Mouse (Mus musculus) thymus, adult 2 months (tissue): ENCODE results near the gene Itgb5. TPM values are rescaled to one million over a fixed set of nuclear protein-coding genes. Genes with fewer than 3 reads are reported as not detected.

Source experiments
- DNase-seq: peaks from one replicate; pipeline ENCODE4 v3.0.0; 2021
- H3K27ac ChIP-seq: fragments of 200-500 bp; 2 replicates; pipeline ENCODE4 v1.5.1; 2012; ENCODE audit warnings: low read length, control low read depth; ENCODE audit not compliant: control insufficient read depth, insufficient read depth
- H3K27me3 ChIP-seq: fragments of 200-500 bp; 2 replicates; pipeline ENCODE4 v1.6.1; 2012; ENCODE audit warnings: mild to moderate bottlenecking, low read length, moderate library complexity, mixed read lengths; ENCODE audit not compliant: control insufficient read depth, insufficient read depth
- H3K36me3 ChIP-seq: fragments of 200-500 bp; 2 replicates; pipeline ENCODE4 v1.6.1; 2012; ENCODE audit warnings: mild to moderate bottlenecking, low read length, moderate library complexity; ENCODE audit not compliant: control insufficient read depth, insufficient read depth
- H3K4me1 ChIP-seq: fragments of 200-500 bp; replicated peaks from 2 replicates; pipeline ENCODE4 v1.6.1; 2012; ENCODE audit warnings: low read length; ENCODE audit not compliant: control insufficient read depth, insufficient read depth
- H3K4me3 ChIP-seq: fragments of 200-500 bp; 2 replicates; pipeline ENCODE4 v1.5.1; 2012; ENCODE audit warnings: mild to moderate bottlenecking, low read length, control low read depth, moderate library complexity; ENCODE audit not compliant: control insufficient read depth, insufficient read depth
- CTCF ChIP-seq: fragments of 200-500 bp; IDR thresholded peaks from 2 replicates; pipeline ENCODE4 v1.5.1; 2012; ENCODE audit warnings: mild to moderate bottlenecking, control low read depth, low read length, moderate library complexity, borderline replicate concordance; ENCODE audit not compliant: control insufficient read depth, poor library complexity, insufficient read depth; ENCODE audit errors: extremely low read depth
- POLR2A ChIP-seq: fragments of 200-500 bp; IDR thresholded peaks from 2 replicates; pipeline ENCODE4 v1.6.1; 2012; ENCODE audit warnings: mild to moderate bottlenecking, low read length, control low read depth, moderate library complexity; ENCODE audit not compliant: control insufficient read depth, poor library complexity, insufficient read depth; ENCODE audit errors: extremely low read depth
- WGBS: fragments of 180-500 bp; shearing (Covaris S2); methylation state at CpG from one replicate; pipeline ENCODE4 v1.1.7; 2018; 5-methylcytosine and 5-hydroxymethylcytosine counted together
- polyA plus RNA-seq: library from polyadenylated mRNA; depleted of rRNA; stranded (reverse); fragments of >200 nt; gene quantifications from 2 replicates; pipeline ENCODE4 v1.2.3, GENCODE M21; 2012

Itgb5 gene
- polyA plus RNA-seq, 1 experiment = 28.3 TPM

DNA sequence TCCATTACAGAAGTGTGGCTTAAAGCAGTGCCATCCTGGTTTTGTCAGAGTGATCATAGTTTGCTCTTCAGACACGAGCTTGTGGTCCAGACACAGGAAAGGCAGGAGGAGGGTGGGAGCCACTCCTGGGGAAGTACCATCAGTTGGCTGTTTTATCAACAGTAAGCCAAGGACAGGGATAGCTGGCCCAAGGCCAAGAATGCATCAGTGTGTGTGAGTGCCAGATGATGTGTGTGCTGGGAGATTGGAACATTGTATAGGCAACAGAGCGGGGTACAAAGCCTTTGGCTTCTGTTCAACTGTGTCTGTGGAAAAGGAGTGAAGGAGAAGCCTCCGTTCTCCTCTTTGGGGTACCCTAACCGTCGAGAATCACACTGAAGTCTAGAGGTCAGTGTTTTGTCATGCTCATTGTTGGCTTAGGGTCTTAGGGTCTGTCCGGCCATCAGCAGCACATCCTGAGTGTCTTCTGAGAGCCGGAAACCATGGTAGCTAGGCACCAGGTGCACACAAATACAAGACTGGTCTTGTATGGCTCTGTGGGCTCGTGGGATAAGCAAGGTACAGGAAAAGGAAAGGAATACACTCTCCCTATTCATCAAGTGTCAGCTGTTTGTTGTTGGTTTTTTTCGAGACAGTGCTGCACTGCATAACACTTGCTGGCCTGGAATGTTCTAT lies 99.5 kb downstream of the Itgb5 start:
- no peak overlapping the region for H3K27ac ChIP-seq
- 78% methylated on average over 9 of the region's 9 CpGs for WGBS
- no peaks in the 10 kb centered on the region for H3K36me3 ChIP-seq
- H3K4me3 ChIP-seq = no peak overlapping the region
- H3K27me3 ChIP-seq = no peaks in the 10 kb centered on the region
- TF ChIP-seq POLR2A (no peak), CTCF (no peak)
- no peak for DNase-seq
- H3K4me1 ChIP-seq = no peaks in the 10 kb centered on the region

DNA sequence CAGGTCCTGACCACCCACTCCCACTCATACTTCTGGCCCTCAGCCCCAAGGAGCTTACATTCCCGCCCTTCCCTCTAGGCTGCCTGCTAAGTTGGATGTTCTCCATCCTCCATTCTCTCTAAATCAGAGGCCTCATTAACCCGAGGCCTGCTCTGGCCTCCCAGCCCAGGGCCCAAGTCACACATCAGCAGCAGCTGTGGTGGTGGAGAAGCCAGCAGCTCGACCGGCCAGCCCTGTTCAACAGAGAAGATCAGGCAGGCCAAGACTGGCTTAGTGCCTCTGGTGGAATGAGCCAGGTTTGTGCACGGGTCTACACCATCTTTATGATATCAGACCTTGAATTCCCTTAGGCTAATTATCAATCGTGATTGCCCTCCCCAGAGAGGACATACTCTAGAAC lies 101.3 kb downstream of the Itgb5 start:
- Histone ChIP-seq H3K27ac (no peak overlapping the region), H3K4me1 (no peaks in the 10 kb centered on the region), H3K27me3 (no peaks in the 10 kb centered on the region), H3K4me3 (no peak overlapping the region), H3K36me3 (no peaks in the 10 kb centered on the region)
- WGBS = 88% methylated on average over 6 of the region's 6 CpGs
- no peak for DNase-seq
- TF ChIP-seq CTCF = no peak
- no peak for TF ChIP-seq POLR2A

GRCm38 (mm10) chr16:33931682-33932081 lies 102.2 kb downstream of the Itgb5 start:
- DNase-seq = no peak
- Histone ChIP-seq H3K4me1 (no peaks in the 10 kb centered on the region), H3K27ac (no peak overlapping the region), H3K27me3 (no peaks in the 10 kb centered on the region), H3K36me3 (no peaks in the 10 kb centered on the region), H3K4me3 (no peak overlapping the region)
- no peak for TF ChIP-seq POLR2A
- no peak for TF ChIP-seq CTCF
- WGBS = 81% methylated on average over 2 of the region's 2 CpGs

- Histone ChIP-seq H3K36me3 (no peaks in the 10 kb centered on the region), H3K4me1 (no peaks in the 10 kb centered on the region), H3K27me3 (no peaks in the 10 kb centered on the region), H3K27ac (no peak overlapping the region), H3K4me3 (no peak overlapping the region)
- no peak for DNase-seq
- no peak for TF ChIP-seq CTCF
- no peak for TF ChIP-seq POLR2A
- WGBS = 84% methylated on average over 5 of the region's 5 CpGs
Measured at GRCm38 (mm10) chr16:33932126-33932525, 102.7 kb downstream of the Itgb5 start.

GRCm38 (mm10) chr16:33933411-33933810 lies 103.9 kb downstream of the Itgb5 start:
- TF ChIP-seq CTCF (no peak), POLR2A (no peak)
- no peak overlapping the region for H3K4me3 ChIP-seq
- no peak for DNase-seq
- H3K27ac ChIP-seq = no peak overlapping the region
- no peaks in the 10 kb centered on the region for H3K4me1 ChIP-seq
- H3K36me3 ChIP-seq = no peaks in the 10 kb centered on the region
- H3K27me3 ChIP-seq = no peaks in the 10 kb centered on the region
- WGBS = 96% methylated on average over 11 of the region's 11 CpGs

DNA sequence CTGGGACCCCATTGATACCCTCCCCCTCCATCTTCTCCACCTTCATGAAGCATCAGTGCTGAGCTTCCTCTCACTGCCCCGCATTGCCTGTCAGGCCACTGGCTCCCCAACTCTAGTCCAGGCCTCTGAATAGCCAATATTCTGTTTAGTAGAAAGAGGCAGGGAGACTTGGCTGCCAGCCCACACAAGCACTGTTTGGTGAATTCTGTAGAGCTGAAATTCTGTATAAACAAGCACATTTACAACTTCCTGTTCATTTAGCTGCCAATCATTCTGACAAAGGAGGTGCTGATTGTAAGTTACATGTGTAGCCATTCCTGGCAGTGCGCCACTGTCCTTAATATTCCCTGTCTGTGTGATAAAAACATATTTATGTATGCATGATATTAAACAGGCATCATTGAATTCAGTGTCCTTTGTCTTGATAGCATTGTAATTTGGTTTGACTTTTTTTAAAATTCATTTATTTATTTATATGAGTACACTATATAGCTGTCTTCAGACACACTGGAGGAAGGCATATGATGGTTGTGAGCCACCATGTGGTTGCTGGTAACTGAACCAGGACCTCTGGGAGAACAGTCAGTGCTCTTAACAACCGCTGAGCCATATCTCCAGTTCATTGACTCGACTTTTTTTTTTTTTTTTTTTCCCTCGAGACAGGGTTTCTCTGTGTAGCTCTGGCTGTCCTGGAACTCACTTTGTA lies 105.4 kb downstream of the Itgb5 start:
- Histone ChIP-seq H3K36me3 (no peaks in the 10 kb centered on the region), H3K27ac (no peak overlapping the region), H3K27me3 (no peaks in the 10 kb centered on the region), H3K4me3 (no peak overlapping the region), H3K4me1 (no peaks in the 10 kb centered on the region)
- WGBS = 78% methylated on average over 5 of the region's 5 CpGs
- TF ChIP-seq CTCF = no peak
- TF ChIP-seq POLR2A = no peak
- DNase-seq = no peak
